Mouse (Mus musculus) intestine, embryonic 15.5 days (tissue): ENCODE data around the gene Dclre1a. TPM values are rescaled to one million over a fixed set of nuclear protein-coding genes. Genes with fewer than 3 reads are reported as not detected.
"Not testable (repeated sequence)": the region's sequence is repeated elsewhere in the genome, so short reads cannot be mapped to it uniquely, and the experiment has no call there.

Source experiments
- ATAC-seq: fragments of 200-750 bp; cut with Nextera tagmentation; 2 replicates; pipeline ENCODE4 v1.8.0; 2017; ENCODE audit warnings: moderate TSS enrichment, moderate library complexity
- H3K27ac ChIP-seq: fragments of 300-500 bp; sonication (generic); 2 replicates; pipeline ENCODE4 v1.5.1; 2015; ENCODE audit warnings: mild to moderate bottlenecking, inconsistent platforms
- H3K27me3 ChIP-seq: fragments of 300-500 bp; sonication (generic); replicated peaks from 2 replicates; pipeline ENCODE4 v1.6.1; 2015; ENCODE audit warnings: inconsistent platforms
- H3K36me3 ChIP-seq: fragments of 300-500 bp; sonication (generic); 2 replicates; pipeline ENCODE4 v1.6.1; 2015; ENCODE audit warnings: inconsistent platforms
- H3K4me1 ChIP-seq: fragments of 300-500 bp; sonication (generic); replicated peaks from 2 replicates; pipeline ENCODE4 v1.6.1; 2015; ENCODE audit warnings: inconsistent platforms
- H3K4me2 ChIP-seq: fragments of 300-500 bp; sonication (generic); replicated peaks from 2 replicates; pipeline ENCODE4 v1.6.1; 2015; ENCODE audit warnings: mild to moderate bottlenecking, inconsistent platforms
- H3K4me3 ChIP-seq: fragments of 300-500 bp; sonication (generic); replicated peaks from 2 replicates; pipeline ENCODE4 v1.5.1; 2015; ENCODE audit warnings: inconsistent platforms
- H3K9ac ChIP-seq: fragments of 300-500 bp; sonication (generic); 2 replicates; pipeline ENCODE4 v1.6.1; 2015; ENCODE audit warnings: inconsistent platforms
- H3K9me3 ChIP-seq: fragments of 300-500 bp; sonication (generic); 2 replicates; pipeline ENCODE4 v1.6.1; 2016; ENCODE audit warnings: inconsistent platforms
- WGBS: fragments of 180-500 bp; shearing (Covaris S2); methylation state at CpG from one replicate; pipeline ENCODE4 v1.1.7; 2015; 5-methylcytosine and 5-hydroxymethylcytosine counted together
- polyA plus RNA-seq: library from polyadenylated mRNA; unstranded; fragments of >200 nt; fragmentation: Nextera tagmentation; extraction: Ambion mirVana; gene quantifications from 2 replicates; pipeline ENCODE4 v1.2.1, GENCODE M21; 2015

Dclre1a gene
- polyA plus RNA-seq, 1 experiment from 2014 or later, result 25.1 TPM

GRCm38 (mm10) chr19:56546031-56546430 is 2.0 kb downstream of the Dclre1a start:
- Histone ChIP-seq H3K4me2 (no peak overlapping the region), H3K36me3 (peaks cover 7% of the 10 kb centered on the region; the same call in 1 of the 2 replicates), H3K27ac (no peak overlapping the region), H3K4me3 (no peak overlapping the region), H3K9ac (no peak overlapping the region), H3K4me1 (peaks cover 12% of the 10 kb centered on the region; the same call in 1 of the 2 replicates), H3K9me3 (no peaks in the 10 kb centered on the region), H3K27me3 (no peaks in the 10 kb centered on the region)
- no peak for ATAC-seq

GRCm38 (mm10) chr19:56544681-56545388 is 3.2 kb downstream of the Dclre1a start:
- Histone ChIP-seq H3K4me1 (peaks cover 10% of the 10 kb centered on the region; the same call in 1 of the 2 replicates), H3K27ac (no peak overlapping the region), H3K9ac (no peak overlapping the region), H3K36me3 (peaks cover 10% of the 10 kb centered on the region; the same call in 1 of the 2 replicates), H3K4me3 (no peak overlapping the region), H3K9me3 (no peaks in the 10 kb centered on the region), H3K4me2 (no peak overlapping the region), H3K27me3 (no peaks in the 10 kb centered on the region)
- WGBS, result 79% methylated on average over 13 of the region's 13 CpGs
- ATAC-seq, result no peak

DNA sequence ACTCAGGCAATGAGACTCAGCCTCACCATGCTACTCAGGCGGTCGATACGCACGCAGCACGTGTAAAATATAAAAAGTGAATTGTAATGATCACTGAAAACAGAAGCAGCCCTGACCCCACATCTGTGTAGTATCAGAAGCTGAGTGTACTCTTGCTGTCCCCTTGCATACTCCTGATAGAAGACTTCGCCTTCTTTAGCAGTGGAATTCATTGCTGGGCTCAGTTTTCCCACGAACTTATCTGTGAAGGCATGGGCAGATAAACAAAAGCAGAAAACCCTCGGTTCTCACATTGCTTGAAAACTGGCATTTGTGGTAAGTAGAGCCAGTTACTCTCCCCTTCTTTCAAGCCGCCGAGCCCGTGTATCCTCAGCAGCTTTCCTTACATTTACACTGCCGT is 4.7 kb downstream of the Dclre1a start:
- Histone ChIP-seq H3K9ac (no peak overlapping the region), H3K9me3 (no peaks in the 10 kb centered on the region), H3K36me3 (peaks cover 12% of the 10 kb centered on the region; the same call in 1 of the 2 replicates), H3K4me1 (peaks cover 7% of the 10 kb centered on the region; the same call in 1 of the 2 replicates), H3K4me2 (no peak overlapping the region), H3K27ac (no peak overlapping the region), H3K27me3 (no peaks in the 10 kb centered on the region), H3K4me3 (no peak overlapping the region)
- 91% methylated on average over 12 of the region's 12 CpGs for WGBS
- no peak for ATAC-seq

GRCm38 (mm10) chr19:56535765-56536164 is 12.3 kb downstream of the Dclre1a start:
- ATAC-seq, result no peak

DNA sequence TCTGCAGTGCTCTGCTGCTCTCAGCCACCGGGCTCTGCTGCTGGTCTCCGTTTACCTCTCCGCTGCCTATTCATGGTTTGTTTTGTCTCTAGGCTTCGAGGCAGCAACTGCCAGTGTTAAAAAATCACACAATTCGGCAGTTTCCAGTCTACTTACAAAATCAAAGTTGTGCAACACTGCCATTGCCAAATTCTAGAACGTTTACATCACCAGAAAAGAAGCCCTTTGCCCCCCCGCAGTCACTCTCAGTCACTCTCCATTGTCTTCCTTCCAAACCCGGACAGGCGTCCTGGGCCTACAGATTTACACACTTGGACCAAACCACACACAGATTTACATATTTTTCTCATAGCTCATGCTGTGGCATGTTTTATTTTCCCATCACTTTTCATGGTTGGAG is 13.0 kb downstream of the Dclre1a start:
- Histone ChIP-seq H3K36me3 (0 out of 2 replicates have a peak, but pooled peaks cover 3% of the 10 kb centered on the region), H3K4me2 (no peak overlapping the region), H3K9ac (no peak overlapping the region), H3K4me3 (no peak overlapping the region), H3K27me3 (no peaks in the 10 kb centered on the region), H3K27ac (no peak overlapping the region), H3K4me1 (peaks cover 3% of the 10 kb centered on the region; the same call in 1 of the 2 replicates), H3K9me3 (no peaks in the 10 kb centered on the region)
- WGBS, result 58% methylated on average over 9 of the region's 9 CpGs
- no peak for ATAC-seq

More at GRCm38 (mm10) chr19:56535765-56536164, 12.3 kb downstream of the Dclre1a start:
- peaks cover 3% of the 10 kb centered on the region; the same call in 1 of the 2 replicates for H3K4me1 ChIP-seq
- H3K9ac ChIP-seq, result no peak overlapping the region
- WGBS, result 84% methylated on average over 9 of the region's 9 CpGs
- H3K27me3 ChIP-seq, result no peaks in the 10 kb centered on the region
- no peaks in the 10 kb centered on the region for H3K9me3 ChIP-seq
- H3K36me3 ChIP-seq, result 0 out of 2 replicates have a peak, but pooled peaks cover 5% of the 10 kb centered on the region
- H3K27ac ChIP-seq, result no peak overlapping the region
- H3K4me3 ChIP-seq, result no peak overlapping the region
- H3K4me2 ChIP-seq, result no peak overlapping the region

DNA sequence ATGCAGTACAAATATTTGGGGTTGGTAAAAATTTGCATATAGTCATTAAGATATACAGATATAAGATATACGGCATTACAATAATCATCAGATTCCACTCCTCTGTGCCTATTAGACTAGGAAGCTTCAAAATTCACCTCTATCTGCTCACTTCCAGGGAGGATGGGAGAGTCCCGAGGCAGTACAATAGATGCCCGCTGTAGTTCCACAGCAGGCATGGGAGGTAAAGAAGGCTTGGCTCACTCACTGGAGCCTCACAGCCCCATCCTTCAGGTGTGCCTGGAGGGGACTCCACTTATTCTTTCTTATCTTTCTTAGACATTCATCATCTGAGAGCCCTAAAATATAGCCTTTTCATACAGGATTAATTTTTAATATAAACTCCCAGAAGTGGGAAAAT is 13.7 kb downstream of the Dclre1a start:
- no peak overlapping the region for H3K27ac ChIP-seq
- no peak overlapping the region for H3K4me2 ChIP-seq
- 0 out of 2 replicates have a peak, but pooled peaks cover 2% of the 10 kb centered on the region for H3K36me3 ChIP-seq
- 83% methylated on average over 3 of the region's 3 CpGs for WGBS
- H3K4me3 ChIP-seq, result no peak overlapping the region
- no peaks in the 10 kb centered on the region for H3K9me3 ChIP-seq
- no peak overlapping the region for H3K9ac ChIP-seq
- H3K4me1 ChIP-seq, result peaks cover 3% of the 10 kb centered on the region; the same call in 1 of the 2 replicates
- no peak for ATAC-seq
- no peaks in the 10 kb centered on the region for H3K27me3 ChIP-seq

GRCm38 (mm10) chr19:56533291-56534071 is 14.5 kb downstream of the Dclre1a start:
- no peak overlapping the region for H3K4me3 ChIP-seq
- H3K27me3 ChIP-seq, result no peaks in the 10 kb centered on the region
- H3K9me3 ChIP-seq, result no peaks in the 10 kb centered on the region
- no peaks in the 10 kb centered on the region for H3K36me3 ChIP-seq
- ATAC-seq, result peak; percentile 41; the same call in 1 of the 2 replicates
- H3K9ac ChIP-seq, result no peak overlapping the region
- 62% methylated on average over 14 of the region's 14 CpGs for WGBS
- no peak overlapping the region for H3K4me2 ChIP-seq
- peak overlapping the region; percentile 44 for H3K27ac ChIP-seq
- peaks cover 3% of the 10 kb centered on the region; the same call in 1 of the 2 replicates for H3K4me1 ChIP-seq

GRCm38 (mm10) chr19:56531251-56531650 is 16.8 kb downstream of the Dclre1a start:
- no peak overlapping the region for H3K4me2 ChIP-seq
- peaks cover 3% of the 10 kb centered on the region; the same call in 1 of the 2 replicates for H3K4me1 ChIP-seq
- WGBS, result 79% methylated on average over 12 of the region's 12 CpGs
- no peaks in the 10 kb centered on the region for H3K27me3 ChIP-seq
- no peak overlapping the region for H3K27ac ChIP-seq
- no peak overlapping the region for H3K4me3 ChIP-seq
- no peak for ATAC-seq
- H3K9ac ChIP-seq, result no peak overlapping the region
- no peaks in the 10 kb centered on the region for H3K36me3 ChIP-seq
- no peaks in the 10 kb centered on the region for H3K9me3 ChIP-seq

GRCm38 (mm10) chr19:56530529-56530928 is 17.5 kb downstream of the Dclre1a start:
- H3K36me3 ChIP-seq, H3K27me3 ChIP-seq, H3K27ac ChIP-seq, H3K4me2 ChIP-seq, ATAC-seq, H3K9ac ChIP-seq, H3K4me3 ChIP-seq, H3K9me3 ChIP-seq, H3K4me1 ChIP-seq: not testable (repeated sequence)
- no CpG with 5 or more reads among the region's 11 CpGs for WGBS

DNA sequence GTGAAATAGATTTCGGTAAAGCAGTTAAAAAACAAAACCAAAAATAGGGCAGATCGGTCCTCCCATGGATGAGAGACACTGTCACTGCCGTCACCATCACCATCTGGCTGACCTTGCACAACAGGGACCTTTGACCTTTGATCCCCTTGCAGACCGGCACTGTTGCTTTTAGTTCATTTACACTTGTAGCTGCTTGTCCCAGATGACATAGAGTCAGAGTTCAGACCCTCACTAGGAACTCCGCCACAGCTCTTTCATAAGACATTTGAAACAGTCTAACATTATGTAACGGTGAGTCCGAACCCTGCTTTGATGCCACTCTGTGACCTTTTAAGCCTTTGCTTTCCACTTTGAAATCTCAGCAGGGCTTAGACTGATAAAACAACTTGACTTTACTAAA is 28.6 kb downstream of the Dclre1a start:
- ATAC-seq, H3K4me3 ChIP-seq, H3K36me3 ChIP-seq, H3K27me3 ChIP-seq, H3K9ac ChIP-seq, H3K9me3 ChIP-seq, H3K4me1 ChIP-seq, H3K4me2 ChIP-seq, H3K27ac ChIP-seq: not testable (repeated sequence)
- WGBS, result no CpG with 5 or more reads among the region's 7 CpGs

DNA sequence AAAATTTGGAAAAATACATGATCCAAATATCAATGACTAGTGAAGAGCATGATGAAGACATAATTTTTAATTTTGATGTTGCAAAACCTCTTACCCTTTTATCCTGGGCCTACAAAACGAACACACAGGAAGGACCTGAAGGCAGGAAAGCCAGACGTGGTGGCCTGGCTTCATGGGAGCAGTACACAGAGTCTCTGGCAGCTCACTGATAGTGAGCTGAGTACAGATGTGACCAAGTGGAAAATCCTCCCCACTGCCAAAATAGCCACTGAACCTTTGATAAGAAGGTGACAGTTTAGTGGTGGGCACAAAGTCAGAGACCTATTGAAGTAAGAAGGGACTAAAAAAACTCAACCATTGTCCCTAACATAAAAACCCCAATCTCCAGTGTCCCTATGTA is 34.5 kb downstream of the Dclre1a start:
- not testable (repeated sequence) for H3K9ac ChIP-seq, H3K4me2 ChIP-seq, H3K4me1 ChIP-seq, ATAC-seq, H3K4me3 ChIP-seq, H3K9me3 ChIP-seq, H3K27me3 ChIP-seq, H3K27ac ChIP-seq, H3K36me3 ChIP-seq
- no CpG with 5 or more reads among the region's 2 CpGs for WGBS

DNA sequence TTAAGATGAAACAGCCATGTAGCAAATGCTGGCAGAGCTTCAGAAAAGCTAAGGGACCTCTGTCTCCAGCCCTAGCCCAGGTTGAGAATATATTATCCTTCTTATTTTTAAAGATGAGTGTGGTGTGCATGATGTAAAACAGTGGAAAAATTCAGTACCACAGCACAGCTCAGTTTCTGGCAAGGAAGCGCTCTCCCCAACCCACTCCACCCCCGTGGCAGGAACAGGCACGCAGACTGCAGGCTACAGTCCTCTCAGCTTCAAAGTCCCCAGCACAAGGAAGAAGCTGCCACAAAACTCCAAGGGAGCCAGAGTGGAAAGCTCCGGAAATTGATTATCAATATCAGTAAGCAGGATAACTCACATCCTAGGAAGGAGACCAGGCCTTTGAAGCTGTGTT is 36.8 kb downstream of the Dclre1a start:
- H3K36me3 ChIP-seq, H3K4me1 ChIP-seq, ATAC-seq, H3K27me3 ChIP-seq, H3K4me2 ChIP-seq, H3K9ac ChIP-seq, H3K9me3 ChIP-seq, H3K27ac ChIP-seq, H3K4me3 ChIP-seq: not testable (repeated sequence)
- no CpG with 5 or more reads among the region's 4 CpGs for WGBS
